Mouse (Mus musculus) G1E-ER4 (cell line): ENCODE results near the gene Mast3. TPM values are rescaled to one million over a fixed set of nuclear protein-coding genes. Genes with fewer than 3 reads are reported as not detected.

Experiments
- GATA1 ChIP-seq: IDR thresholded peaks from one replicate; pipeline ENCODE4 v1.8.0; 2012; ENCODE audit warnings: low read length, inconsistent platforms
- polyA plus RNA-seq: library from polyadenylated mRNA; stranded (reverse); fragments of >175 nt; gene quantifications from 2 replicates; pipeline ENCODE4 v1.2.3, GENCODE M21; 2012

The Mast3 gene
- polyA plus RNA-seq, 1 experiment, result 255 TPM

- TF ChIP-seq GATA1, result no peak
Measured at GRCm38 (mm10) chr8:70742176-70742575, 62.7 kb downstream of the Mast3 start.

- no peak for TF ChIP-seq GATA1
Measured at GRCm38 (mm10) chr8:70741661-70742060, 63.2 kb downstream of the Mast3 start.

GRCm38 (mm10) chr8:70738211-70738610 is 66.6 kb downstream of the Mast3 start:
- TF ChIP-seq GATA1, result no peak

GRCm38 (mm10) chr8:70737705-70738104 is 67.1 kb downstream of the Mast3 start:
- no peak for TF ChIP-seq GATA1

- TF ChIP-seq GATA1, result no peak
Measured at GRCm38 (mm10) chr8:70730956-70731355, 73.9 kb downstream of the Mast3 start.

GRCm38 (mm10) chr8:70729808-70730475 is 74.9 kb downstream of the Mast3 start:
- no peak for TF ChIP-seq GATA1

Other genes starting within 250 kb of the Mast3 start
- gene Isyna1, start 210.7 kb downstream of the Mast3 start, polyA plus RNA-seq, result 184 and 204 TPM in 2 replicates
- 968 and 1,213 TPM in 2 replicates for gene Ssbp4, start 196.2 kb downstream of the Mast3 start, polyA plus RNA-seq
- 0.08 and 0.13 TPM in 2 replicates for gene Lrrc25, start 188.9 kb downstream of the Mast3 start, polyA plus RNA-seq
- 0.05 TPM in 1 of 2 replicates, not detected in the other for gene Gdf15, start 172.6 kb downstream of the Mast3 start, polyA plus RNA-seq
- gene Pgpep1, start 144.7 kb downstream of the Mast3 start, polyA plus RNA-seq, result 3.7 and 5.0 TPM in 2 replicates
- gene Lsm4, start 131.8 kb downstream of the Mast3 start, polyA plus RNA-seq, result 887 and 1,189 TPM in 2 replicates
- gene Jund, start 106.1 kb downstream of the Mast3 start, polyA plus RNA-seq, result 173 and 232 TPM in 2 replicates
- not detected in 2 replicates for gene Iqcn, start 101.6 kb downstream of the Mast3 start, polyA plus RNA-seq
- not detected in 2 replicates for gene Gm3336, start 86.5 kb downstream of the Mast3 start, polyA plus RNA-seq
- 0.81 and 1.2 TPM in 2 replicates for gene Pde4c, start 81.3 kb downstream of the Mast3 start, polyA plus RNA-seq
- 21.8 and 26.1 TPM in 2 replicates for gene Rab3a, start 50.4 kb downstream of the Mast3 start, polyA plus RNA-seq
- gene Mpv17l2, start 44.1 kb downstream of the Mast3 start, polyA plus RNA-seq, result 189 and 199 TPM in 2 replicates
- gene Pik3r2, start 28.3 kb downstream of the Mast3 start, polyA plus RNA-seq, result 70.1 and 86.8 TPM in 2 replicates
- 5.2 and 5.3 TPM in 2 replicates for gene Il12rb1, start 3.4 kb upstream of the Mast3 start, polyA plus RNA-seq
- gene Arrdc2, start 34.7 kb upstream of the Mast3 start, polyA plus RNA-seq, result 65.7 and 101 TPM in 2 replicates
- 0.03 TPM in 2 replicates for gene Kcnn1, start 58.2 kb upstream of the Mast3 start, polyA plus RNA-seq
- 179 and 205 TPM in 2 replicates for gene Ccdc124, start 68.9 kb upstream of the Mast3 start, polyA plus RNA-seq
- 0.10 and 0.13 TPM in 2 replicates for gene Slc5a5, start 87.7 kb upstream of the Mast3 start, polyA plus RNA-seq
- gene Rpl18a, start 92.4 kb upstream of the Mast3 start, polyA plus RNA-seq, result 1,483 and 5,957 TPM in 2 replicates
- gene Map1s, start 100.9 kb upstream of the Mast3 start, polyA plus RNA-seq, result 129 and 137 TPM in 2 replicates